Mouse (Mus musculus) urinary bladder, postnatal 25 days (tissue): ENCODE results near the gene Hoxa6.

Source experiments
- DNase-seq: peaks from one replicate; pipeline ENCODE4 v3.0.0; 2022; ENCODE audit warnings: low spot score

Gene Hoxa6

DNA sequence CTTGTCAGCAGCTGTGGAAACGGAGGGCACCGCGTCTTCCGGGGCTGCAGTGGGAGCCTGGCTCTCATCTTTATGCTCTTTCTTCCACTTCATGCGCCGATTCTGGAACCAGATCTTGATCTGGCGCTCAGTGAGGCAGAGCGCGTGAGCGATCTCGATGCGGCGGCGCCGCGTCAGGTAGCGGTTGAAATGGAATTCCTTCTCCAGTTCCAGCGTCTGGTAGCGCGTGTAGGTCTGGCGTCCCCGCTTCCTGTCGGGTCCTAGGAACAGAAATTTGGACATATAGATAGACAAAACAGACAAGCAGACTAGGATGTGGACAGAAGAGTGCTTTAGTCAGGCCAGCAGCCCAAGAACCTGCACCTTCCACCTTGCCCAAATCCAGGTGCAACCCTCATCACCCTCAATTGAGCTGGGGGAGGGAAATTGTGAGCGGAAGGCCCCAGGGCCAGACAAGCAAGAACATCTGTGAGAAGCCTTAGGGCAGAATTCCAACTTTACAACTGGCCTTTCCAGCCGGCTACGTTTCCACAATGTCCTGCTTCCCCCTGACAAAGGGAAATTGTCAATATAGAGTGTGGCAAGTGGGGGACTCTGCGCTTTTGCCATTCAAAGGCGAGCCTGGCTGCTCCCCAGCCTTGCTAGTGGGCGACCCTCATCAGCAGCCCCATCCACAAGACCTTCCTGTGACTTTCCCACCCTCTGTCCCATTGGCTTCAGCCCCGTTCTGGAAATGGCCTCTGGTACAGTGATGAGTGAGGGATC, 7.4 kb upstream of the Hoxa6 start:
- peak; percentile 28 for DNase-seq

DNA sequence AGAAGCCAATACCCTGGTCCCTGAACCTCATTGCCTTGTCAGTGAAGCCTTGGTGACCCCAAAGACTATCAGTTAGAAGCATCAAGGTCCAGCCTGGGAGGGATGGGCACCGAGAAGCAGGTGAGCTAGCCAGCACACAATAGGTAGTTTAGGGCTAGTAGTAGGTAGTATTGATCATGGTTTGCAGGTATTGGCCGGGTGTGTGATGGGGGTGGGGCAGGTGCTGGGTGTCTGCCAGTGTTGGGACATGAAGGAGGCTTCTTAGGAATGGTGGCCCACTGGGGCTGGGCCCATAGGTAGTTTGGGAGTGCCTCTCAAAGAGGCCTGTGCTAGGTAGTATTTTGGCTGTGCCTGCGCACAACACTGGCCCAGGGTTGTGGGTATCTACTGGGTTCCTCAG, 6.5 kb upstream of the Hoxa6 start:
- no peak for DNase-seq

DNA sequence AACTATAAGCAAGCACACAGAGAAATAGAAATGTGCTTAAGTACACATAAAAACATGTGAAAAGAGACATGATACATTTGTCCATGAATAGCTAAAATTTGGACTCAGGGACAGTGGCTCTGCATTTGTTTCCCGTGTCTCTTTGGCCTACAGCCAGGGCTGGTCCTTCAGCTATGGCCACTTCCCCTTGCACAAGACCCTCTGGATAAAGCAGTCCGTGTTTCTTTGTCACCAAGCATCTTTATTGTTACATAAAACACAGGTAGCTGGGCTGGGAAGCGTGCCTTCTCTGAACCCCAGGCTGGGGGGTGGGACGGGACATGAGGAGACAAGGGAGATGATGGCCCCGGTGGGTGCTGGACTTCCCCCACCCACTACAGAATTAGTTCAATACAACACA, 5.7 kb upstream of the Hoxa6 start:
- DNase-seq, result peak; percentile 8

DNA sequence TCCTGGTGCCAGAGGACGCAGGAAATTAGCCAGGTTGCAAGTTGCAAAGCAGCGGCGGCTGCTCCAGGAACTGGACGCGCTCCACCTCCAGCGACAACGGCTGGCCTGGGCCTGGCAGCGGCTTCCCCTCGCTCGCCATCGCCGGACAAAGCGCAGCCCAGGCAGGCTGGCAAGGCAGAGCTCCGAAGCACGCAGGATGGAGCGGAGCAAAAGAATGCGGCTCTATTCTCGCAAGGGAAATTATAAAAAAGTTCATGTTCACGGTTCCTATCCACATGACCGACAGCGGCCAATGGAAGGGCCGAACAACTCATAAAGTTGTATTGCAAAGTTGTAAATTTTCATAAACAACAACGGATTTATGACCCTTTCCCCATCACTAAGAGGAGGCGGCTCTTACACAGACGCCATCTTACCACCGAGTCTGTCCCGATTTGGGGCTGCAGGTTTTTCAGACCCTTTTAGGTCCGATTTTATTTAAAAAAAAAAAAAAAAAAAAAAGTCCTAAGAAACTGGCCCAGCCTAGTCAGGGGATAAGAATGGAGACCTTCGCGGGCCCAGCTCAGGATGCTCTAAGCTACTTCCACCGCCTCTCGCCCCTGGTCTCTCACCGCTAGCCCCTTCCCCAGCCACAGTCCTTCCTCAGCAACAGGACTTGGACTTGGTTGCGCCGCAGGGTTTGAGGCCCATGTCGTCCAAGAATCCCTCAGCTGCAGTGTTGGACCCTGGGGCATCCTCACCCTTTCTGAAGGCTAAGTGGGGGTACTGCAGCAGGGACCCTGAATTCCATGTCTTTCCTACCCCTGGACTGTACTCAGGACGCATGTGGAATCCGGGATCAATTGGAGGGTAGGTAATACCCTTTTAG, 4.8 kb upstream of the Hoxa6 start, which contains the start of the genes Hoxa3 and Gm28308:
Gene Hoxa3, minus strand, starts transcription at position 218 of the 868 bp plus-strand sequence.
Gene Gm28308, minus strand, starts transcription at position 221 of the 868 bp plus-strand sequence.
- DNase-seq, result peak; percentile 61

DNA sequence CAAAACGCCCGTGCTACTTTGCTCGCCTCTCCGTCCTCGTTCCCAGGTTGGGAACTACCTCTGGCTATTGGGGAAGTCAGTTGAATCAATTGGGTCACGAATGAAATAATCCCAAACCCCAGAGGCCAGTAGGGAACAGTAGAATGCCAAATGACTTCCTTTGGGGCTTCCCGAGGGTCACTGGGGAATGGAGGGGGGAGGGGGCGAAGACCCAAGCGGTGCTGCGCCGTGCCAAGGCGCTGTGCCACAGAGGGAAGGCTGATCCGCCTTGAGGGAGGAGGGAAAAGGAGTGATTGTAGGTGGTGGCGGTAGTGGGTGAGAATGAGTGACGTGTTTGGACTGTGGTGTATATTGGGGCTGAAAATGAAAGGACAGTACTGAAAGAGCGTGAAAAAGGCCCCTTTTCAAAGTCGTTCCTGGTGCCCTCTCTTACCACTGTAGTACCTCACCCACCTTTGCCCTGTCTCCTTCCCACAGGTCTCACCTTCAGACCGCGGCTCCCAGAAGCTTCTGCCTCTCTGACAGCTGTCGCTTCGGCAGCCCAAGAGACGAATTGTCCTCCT, 4.1 kb upstream of the Hoxa6 start:
- no peak for DNase-seq

DNA sequence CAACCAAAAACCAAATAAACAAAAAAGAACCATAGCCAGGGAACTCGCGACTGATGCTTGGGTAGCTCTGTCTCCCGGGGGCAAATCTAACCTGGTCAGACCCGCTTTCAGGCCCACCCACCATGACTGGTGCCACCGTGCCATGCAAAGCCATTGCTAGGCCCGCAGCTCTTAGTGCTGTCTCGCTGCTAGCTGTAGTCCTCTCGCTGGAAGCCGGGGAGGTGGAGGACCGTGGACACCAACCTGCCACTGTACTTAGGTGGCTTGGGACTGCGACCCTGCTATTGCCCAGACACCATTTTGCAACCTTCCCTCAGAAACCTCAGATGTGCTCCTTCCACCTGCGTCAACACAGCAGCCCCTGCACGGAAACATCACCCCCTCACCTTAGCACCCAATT, 3.4 kb upstream of the Hoxa6 start:
- peak; percentile 31 for DNase-seq

DNA sequence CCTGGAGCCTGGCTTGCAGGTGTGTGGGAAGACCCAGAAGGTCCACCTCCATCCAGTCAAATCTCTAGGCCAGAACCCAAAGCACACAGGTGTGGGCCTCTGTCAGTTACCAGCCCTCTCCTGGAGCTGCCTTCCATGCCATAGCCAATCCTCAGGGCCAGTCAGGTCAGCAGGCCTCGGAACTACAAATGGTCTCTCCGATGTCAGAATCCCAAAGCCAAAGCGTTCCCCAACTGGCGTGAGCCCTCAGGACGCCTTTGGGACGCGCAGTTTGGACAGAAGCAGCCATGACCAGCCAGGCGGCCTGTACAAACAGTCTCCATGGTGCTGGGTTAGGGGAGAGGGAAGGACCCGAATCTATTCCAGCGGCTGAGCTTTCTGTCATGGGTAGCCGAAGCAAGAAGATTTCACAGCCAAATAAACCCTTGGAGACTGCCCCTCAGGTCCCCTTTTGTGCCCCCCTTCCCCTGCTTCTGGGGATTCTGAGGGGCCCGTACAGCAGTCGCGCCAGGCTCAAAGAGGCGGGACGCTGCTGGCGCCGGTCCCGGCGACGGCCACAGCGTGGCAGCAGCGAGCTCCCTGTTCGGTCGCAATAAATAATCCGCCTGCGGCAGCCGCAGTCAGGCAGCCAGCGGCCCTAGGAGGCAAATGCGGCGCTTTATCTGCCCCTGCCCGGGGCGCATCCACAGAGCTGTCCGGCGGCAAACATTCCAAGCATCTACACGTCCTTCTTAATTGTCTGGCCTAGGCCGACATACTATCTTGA, 2.8 kb upstream of the Hoxa6 start:
- DNase-seq, result peak; percentile 82

DNA sequence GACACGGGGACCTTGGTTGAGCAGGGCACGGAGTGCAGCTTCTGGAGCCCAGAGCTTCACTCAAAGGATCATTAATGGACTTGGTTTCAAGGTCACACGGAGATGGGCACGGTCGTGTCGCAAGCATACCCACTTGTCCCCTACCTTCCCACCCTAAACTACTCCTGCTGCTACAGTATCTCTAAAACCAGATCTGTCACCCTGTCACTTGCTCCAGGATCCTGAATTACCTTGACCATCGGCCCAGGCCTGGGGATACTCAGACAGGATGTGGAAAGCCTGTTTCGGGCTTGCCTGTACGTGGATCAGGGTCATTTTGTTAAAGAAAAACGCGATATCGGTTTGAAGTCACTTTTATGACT, 1.1 kb upstream of the Hoxa6 start:
- DNase-seq, result no peak

DNA sequence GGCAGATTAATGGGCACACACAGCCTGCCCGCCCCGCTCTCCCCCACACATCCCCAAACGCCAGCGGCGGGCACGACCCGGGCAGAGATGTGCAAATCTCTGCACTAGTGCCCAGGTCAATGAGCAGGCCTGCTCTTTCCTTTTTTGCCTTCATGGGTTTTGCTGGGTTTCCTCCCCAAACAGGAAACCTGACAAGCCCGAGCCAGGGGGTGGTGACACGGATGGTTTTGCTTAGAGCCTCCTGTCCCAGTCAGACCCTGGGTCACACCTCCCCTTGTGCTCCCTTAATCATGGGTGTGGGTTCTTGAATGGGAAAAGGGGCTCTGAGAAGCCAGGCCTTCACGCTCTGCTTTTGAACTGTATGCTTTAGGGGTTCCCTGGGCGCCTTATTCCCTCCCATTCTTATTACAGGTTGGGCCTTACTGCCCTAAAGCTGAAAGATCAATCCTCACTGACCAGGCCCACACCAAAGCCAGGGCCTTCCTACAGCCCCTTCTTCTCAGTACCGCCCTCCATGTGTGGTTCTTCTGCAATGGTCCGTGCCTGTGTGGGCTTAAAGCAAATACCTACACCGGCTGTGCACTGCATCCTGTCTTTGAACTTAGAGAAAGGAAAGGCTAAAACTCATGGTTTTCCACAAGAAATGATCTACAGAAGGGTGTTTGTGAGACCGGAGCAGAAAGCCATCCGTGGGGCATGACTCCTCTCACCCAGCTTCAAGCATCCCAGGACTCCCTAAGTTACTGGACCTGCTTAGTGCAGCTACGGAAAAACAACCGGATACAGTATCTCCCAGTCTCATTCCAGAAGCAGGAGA, 554 bp upstream of the Hoxa6 start:
- no peak for DNase-seq

DNA sequence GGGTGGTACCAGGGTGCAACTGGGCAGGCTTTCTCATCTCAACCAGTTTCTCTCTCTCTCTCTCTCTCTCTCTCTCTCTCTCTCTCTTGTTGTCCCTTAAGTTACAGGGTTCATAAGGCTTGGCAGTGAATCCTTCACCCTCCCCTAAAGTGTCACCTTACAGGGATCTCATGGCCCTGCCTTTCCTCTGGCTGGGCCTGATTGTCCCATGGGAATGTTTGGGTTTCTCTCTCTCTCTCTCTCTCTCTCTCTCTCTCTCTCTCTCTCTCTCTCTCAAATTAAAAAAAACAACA, 892 bp downstream of the Hoxa6 start:
- no peak for DNase-seq

DNA sequence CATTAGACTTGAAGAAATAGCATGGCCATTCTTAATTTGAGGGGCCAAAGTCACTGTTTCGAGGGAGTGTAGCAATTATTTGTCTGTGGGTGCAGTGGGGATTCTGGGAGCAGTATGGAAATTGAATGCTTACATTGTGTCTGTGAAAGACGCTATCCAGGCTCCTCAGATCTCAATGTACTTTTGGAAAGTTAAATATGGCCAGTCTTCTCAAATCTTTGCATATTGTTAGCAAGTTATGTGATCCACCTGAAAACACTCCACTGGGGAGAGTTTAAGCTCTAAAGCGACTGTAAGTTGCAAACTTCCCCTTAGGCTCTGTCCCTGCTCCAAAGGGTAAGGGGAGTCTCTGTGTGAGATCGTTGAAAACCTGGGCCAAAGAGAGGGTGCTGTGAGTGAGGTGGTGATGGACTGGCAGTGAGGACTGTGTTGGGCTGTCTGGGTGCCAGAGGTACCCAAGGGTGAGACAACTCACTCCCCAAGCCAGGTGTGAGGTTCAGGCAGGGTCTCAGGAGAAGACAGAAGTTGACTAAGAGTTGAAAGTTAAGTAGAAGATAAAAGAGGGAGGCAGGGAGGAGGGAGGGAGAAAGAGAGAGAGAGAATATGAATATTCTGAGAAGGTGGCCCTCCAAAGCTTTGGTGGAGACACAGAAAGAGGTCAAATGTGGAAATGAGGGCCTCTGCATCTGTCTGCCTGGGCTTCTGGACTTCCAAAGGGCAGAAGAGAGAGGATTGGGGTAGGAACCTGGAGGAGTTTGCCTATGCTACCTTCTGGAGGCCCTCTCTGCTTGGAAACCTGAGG, 1.4 kb downstream of the Hoxa6 start:
- no peak for DNase-seq

DNA sequence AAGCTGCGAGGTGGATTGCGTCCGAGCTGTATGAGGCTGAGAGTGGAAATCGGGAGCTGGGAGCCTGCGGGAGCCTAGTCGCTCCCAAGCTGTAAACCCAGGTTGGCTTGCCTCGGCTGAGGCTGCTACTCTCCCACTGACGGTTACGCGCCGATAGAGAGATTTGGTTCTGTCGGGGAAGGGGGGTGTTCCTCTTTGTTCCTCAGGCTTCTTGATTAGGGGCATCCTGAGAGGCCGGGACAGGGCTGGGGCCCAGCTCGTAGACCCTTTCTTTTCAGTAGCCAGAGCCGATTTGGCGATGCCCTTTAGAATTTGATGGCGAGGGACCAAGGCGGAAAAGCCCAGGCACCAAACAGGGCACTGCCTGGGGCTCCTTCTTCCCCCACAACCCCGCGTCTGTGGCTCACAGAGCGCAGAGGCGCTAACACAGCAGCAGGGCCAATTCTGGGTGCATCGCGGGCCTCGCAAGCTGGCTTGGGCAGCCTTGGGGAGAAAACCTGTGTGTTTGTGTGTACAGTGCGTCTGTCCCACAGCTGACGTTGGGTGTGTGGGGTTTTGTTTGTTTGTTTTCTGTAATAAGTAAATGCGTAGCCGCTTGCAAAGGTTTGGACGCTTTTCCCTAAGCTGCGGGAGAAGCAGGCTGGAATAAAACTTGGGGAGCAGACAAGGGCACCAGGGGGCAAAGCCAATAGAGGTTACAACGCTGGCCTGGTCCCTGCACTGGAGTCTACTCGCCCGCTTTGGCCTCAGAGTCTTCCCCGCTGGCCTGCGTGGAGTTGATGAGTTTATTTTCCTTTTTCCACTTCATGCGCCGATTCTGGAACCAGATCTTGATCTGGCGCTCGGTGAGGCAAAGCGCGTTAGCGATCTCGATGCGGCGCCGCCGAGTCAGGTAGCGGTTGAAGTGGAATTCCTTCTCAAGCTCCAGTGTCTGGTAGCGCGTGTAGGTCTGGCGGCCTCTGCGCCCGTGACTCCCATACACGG, 2.6 kb downstream of the Hoxa6 start:
- no peak for DNase-seq

DNA sequence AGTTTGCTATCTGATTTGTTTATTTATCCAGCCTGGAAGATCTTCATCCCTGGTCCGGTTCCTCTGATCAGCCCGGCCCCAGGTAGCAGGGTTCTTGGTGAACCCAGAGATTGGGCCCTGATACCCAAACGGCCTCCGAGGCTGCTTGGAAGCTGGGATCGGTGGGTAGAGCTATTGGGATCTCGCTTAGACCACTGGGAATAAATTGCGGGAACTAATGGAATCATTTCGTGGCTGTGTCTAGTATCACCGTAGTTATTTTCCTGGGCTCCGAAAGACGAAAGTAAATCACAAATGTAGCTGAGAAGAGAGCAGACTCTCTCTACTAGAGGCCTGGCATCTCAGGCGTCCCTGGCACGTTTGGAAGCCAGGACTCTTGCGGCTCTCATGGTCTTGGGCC, 3.3 kb downstream of the Hoxa6 start:
- DNase-seq, result no peak

DNA sequence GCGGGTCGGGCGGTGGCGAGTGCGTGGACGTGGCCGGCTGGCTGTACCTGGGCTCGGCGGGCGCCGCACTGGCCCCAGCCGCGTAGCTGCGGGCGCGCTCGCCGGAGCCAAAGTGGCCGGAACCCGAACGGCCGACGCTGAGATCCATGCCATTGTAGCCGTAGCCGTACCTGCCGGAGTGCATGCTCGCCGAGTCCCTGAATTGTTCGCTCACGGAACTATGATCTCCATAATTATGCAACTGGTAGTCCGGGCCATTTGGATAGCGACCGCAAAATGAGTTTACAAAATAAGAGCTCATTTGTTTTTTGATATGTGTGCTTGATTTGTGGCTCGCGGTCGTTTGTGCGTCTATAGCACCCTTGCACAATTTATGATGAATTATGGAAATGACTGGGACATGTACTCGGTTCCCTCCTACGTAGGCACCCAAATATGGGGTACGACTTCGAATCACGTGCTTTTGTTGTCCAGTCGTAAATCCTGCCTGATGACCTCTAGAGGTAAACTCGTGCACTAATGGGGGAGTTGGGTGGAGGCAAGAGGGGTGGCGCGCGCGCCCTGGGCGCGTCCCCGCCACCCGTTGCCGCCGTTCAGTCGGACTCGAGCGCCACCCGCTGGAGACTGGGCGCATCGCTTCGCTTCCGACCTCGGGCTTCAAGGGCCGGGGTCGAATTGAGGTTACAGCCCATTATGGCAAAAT, 4.3 kb downstream of the Hoxa6 start, which contains the start of gene Hoxa5:
Gene Hoxa5, minus strand, starts transcription at position 538 of the 703 bp plus-strand sequence.
- peak; percentile 80 for DNase-seq

DNA sequence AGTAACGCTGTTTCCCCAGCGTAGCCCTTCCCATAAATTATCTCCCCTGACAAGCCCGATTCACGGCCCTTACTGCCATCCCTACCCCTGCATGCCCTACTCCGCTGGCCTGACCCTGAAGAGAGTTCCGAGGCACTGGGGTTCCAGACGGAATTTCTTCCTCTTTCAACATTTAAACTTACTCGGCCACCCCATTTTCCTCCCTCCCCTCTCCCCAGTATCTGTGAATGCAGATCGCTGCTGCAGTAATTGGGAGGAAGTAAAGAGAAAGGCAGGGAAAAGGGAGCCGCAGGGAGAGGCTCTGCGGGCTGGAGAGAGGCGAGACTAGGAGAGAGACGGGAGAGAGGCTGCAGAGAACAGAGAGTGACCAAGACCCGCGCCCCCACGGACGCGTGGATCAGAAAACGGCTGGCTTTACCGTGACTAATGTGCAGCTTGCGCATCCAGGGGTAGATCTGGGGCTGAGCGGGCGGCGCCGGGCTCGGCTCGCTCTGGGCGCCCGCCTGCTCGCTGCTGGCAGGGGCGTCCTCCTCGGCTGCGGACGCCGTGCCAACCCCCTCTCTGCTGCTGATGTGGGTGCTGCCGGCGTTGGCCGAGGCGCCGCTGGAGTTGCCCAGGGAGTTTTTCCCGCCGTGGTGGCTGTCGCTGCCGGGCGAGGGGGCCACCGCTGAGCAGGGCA, 5.0 kb downstream of the Hoxa6 start:
- no peak for DNase-seq

DNA sequence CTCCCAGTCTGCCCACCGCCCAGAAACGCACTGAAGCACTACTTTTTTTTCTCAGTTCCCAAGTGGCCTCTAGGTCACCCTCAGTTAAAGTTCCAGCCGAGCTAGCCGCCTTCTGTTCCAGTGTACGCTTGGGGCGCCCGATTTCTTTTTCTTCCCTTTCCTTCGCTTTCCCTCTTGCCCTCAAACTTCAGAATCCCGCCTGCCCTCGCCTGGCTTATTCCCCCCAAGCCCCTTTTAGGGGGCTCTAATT, 5.5 kb downstream of the Hoxa6 start:
- no peak for DNase-seq

DNA sequence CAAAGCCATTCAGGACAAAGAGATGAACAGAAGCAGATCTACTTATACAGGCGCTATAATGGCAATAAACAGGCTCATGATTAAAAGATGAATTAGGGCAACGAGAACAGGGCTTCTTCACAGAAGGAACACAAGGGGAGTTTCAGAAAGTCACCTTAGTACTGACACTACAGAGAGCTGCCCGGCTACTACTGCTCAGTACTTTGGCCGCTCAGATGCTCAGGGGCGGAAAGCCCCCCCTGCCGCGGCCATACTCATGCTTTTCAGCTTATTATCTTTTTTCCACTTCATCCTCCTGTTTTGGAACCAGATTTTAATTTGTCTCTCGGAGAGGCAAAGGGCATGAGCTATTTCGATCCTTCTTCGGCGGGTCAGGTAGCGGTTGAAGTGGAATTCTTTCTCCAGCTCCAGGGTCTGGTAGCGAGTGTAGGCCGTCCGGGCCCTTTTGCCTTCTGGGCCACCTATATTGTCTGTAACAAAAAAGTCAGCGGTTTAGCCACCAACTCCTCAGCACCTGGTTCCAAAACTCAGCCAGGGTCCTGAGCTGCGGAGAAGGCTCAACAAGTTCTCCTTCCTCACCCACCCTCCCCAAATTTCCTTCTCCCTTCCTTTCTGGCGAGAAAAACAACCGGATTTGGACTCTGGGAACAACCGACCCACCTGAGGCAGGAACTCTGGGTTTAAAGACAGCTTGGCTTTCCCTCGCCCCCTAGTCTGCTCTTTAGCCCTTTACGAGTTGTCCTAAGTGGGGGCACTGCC, 6.0 kb downstream of the Hoxa6 start:
- no peak for DNase-seq

DNA sequence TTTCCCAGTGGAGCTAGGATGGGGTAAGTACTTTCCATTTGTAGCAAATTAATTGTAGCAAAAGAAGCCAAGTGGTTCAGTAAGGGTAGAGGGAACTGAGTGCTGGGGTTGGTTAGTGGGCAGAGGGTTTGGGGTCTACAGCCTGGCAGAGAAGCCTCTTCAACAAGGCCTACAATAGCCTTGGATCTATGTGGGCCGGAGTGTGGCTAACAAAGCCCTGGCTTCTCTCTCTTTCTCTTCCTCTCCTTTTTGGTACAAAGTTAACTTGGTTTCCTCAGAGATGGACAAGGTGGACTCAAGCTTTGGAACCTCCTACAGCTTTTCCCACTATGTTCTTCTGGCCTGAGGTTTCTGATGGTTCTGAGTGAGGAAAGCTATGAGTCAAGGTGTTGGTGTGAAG, 7.3 kb downstream of the Hoxa6 start:
- DNase-seq, result no peak
